Mouse (Mus musculus) right cerebral cortex, adult 18-20 months (tissue): Measurements from ENCODE around the gene Magea10.

Experiments
- DNase-seq: peaks from one replicate; pipeline ENCODE4 v3.0.0; 2022; ENCODE audit warnings: mixed read lengths

Gene Magea10

GRCm38 (mm10) chrX:72386758-72387157, at the start of gene Magea10:
TSS of gene Magea10 (minus strand) at chrX:72386858.
- no peak for DNase-seq

- no peak for DNase-seq
These were observed 4.7 kb downstream of the Magea10 start for GRCm38 (mm10) chrX:72381972-72382371.
